Mouse (Mus musculus) liver, postnatal 0 days (tissue): ENCODE results near the gene Astn2. TPM values are rescaled to one million over a fixed set of nuclear protein-coding genes. Genes with fewer than 3 reads are reported as not detected.

ENCODE experiments used
- ATAC-seq: fragments of 200-750 bp; cut with Nextera tagmentation; 2 replicates; pipeline ENCODE4 v1.8.0; 2017; ENCODE audit warnings: mild to moderate bottlenecking, moderate library complexity
- DNase-seq: peaks from one replicate; pipeline ENCODE4 v3.0.0-alpha.2; 2016
- H3K27ac ChIP-seq: fragments of 300-500 bp; sonication (generic); 2 replicates; pipeline ENCODE4 v1.5.1; 2014; ENCODE audit warnings: antibody characterized with exemption, moderate library complexity, mild to moderate bottlenecking, low read depth
- H3K27me3 ChIP-seq: fragments of 300-500 bp; sonication (generic); 2 replicates; pipeline ENCODE4 v1.6.1; 2014; ENCODE audit warnings: low read length, control low read depth, mixed read lengths; ENCODE audit not compliant: insufficient read depth
- H3K36me3 ChIP-seq: fragments of 300-500 bp; sonication (generic); replicated peaks from 2 replicates; pipeline ENCODE4 v1.6.1; 2014; ENCODE audit warnings: mild to moderate bottlenecking, control low read depth, low read length, moderate library complexity, mixed read lengths; ENCODE audit not compliant: insufficient read depth
- H3K4me1 ChIP-seq: fragments of 300-500 bp; sonication (generic); 2 replicates; pipeline ENCODE4 v1.6.1; 2014; ENCODE audit warnings: antibody characterized with exemption, mild to moderate bottlenecking, control low read depth; ENCODE audit not compliant: insufficient read depth
- H3K4me2 ChIP-seq: fragments of 300-500 bp; sonication (generic); 2 replicates; pipeline ENCODE4 v1.6.1; 2014; ENCODE audit warnings: low read depth, mild to moderate bottlenecking, low read length, moderate library complexity, mixed read lengths
- H3K4me3 ChIP-seq: fragments of 300-500 bp; sonication (generic); 2 replicates; pipeline ENCODE4 v1.5.1; 2014; ENCODE audit warnings: low read depth, low read length
- H3K9ac ChIP-seq: fragments of 300-500 bp; sonication (generic); replicated peaks from 2 replicates; pipeline ENCODE4 v1.6.1; 2014; ENCODE audit warnings: mild to moderate bottlenecking, moderate library complexity
- H3K9me3 ChIP-seq: fragments of 300-500 bp; sonication (generic); 2 replicates; pipeline ENCODE4 v1.6.1; 2016; ENCODE audit warnings: mild to moderate bottlenecking, control low read depth, low read length, mixed read lengths
- CTCF ChIP-seq: sonication (generic); IDR thresholded peaks from 2 replicates; pipeline ENCODE4 v1.5.1; 2016; ENCODE audit warnings: antibody characterized with exemption, low read depth
- EP300 ChIP-seq: IDR thresholded peaks from 2 replicates; pipeline ENCODE4 v1.6.1; 2016; ENCODE audit warnings: antibody characterized with exemption, low read depth, mild to moderate bottlenecking
- WGBS: fragments of 180-500 bp; shearing (Covaris S2); extraction: QIAGEN DNeasy Blood & Tissue Kit; methylation state at CpG from one replicate; pipeline ENCODE4 v1.1.7; 2014; ENCODE audit not compliant: insufficient replicate concordance; 5-methylcytosine and 5-hydroxymethylcytosine counted together
- polyA plus RNA-seq: library from polyadenylated mRNA; unstranded; fragments of >200 nt; fragmentation: Nextera tagmentation; extraction: Ambion mirVana; gene quantifications from 2 replicates; pipeline ENCODE4 v1.2.1, GENCODE M21; 2015

The Astn2 gene
- polyA plus RNA-seq, 1 experiment from 2014 or later: 0.02 TPM

DNA sequence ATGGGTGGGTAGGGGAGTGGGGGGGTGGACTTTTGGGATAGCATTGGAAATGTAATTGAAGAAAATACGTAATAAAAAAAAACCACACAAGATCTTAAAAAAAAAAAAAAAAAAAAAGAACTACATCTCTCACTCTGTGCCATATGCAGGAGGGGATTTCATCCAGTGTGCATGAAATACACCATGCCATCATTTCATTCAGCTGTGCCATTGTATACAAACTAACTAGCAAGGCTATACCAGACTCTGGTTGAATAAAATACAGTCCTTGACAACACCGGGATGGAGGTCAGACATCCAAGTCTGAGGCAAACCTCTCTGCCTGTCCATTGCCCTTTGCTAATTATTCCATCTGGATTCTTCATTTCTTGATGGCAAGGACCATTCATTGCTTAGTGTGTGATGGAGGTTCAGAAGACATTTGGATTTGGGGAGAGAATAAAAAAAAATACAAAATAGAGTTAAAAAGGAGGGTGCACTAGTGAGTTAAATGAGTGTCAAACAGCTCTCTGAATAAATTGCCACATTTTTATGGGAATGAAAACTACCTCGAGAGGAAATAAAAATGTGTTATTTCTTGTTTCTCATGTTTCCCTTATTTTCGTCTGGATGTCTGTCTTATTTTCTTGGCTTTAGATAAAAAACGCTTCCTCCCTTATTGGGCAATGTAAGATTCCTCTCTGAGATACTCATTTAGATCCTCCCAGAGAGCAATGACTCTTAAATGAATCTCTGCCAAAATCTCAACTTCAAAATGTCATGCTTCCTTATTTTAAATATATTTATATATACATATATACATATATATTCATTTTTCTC lies 445.8 kb downstream of the Astn2 start:
- WGBS: 70% methylated on average over 5 of the region's 5 CpGs
- TF ChIP-seq EP300: no peak
- no peak for TF ChIP-seq CTCF
- Histone ChIP-seq H3K9me3 (no peaks in the 10 kb centered on the region), H3K27me3 (no peaks in the 10 kb centered on the region), H3K4me2 (no peak overlapping the region), H3K36me3 (no peaks in the 10 kb centered on the region), H3K4me3 (no peak overlapping the region), H3K9ac (no peak overlapping the region), H3K27ac (no peak overlapping the region), H3K4me1 (no peaks in the 10 kb centered on the region)
- no peak for DNase-seq
- no peak for ATAC-seq

DNA sequence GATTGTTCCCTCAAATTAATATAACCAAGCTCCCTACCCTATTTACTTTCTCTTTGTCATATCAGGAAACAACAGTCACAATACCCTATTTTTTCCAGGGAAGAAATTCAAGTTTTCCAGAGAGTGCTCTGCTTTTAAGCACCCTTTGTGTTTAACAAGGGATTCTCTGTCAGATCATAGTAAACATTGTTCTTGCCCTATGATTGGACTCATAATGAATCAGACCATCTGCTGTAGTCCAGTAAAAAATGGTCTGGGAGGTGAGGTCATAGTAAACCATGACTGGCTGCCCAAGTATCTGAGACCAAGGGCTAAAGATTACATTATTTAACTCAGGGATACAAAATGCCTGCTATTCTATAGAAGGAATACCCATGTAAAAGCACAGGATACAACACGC lies 452.5 kb downstream of the Astn2 start:
- Histone ChIP-seq H3K9me3 (no peaks in the 10 kb centered on the region), H3K27ac (no peak overlapping the region), H3K4me1 (no peaks in the 10 kb centered on the region), H3K36me3 (no peaks in the 10 kb centered on the region), H3K4me2 (no peak overlapping the region), H3K9ac (no peak overlapping the region), H3K27me3 (no peaks in the 10 kb centered on the region), H3K4me3 (no peak overlapping the region)
- TF ChIP-seq EP300: no peak
- TF ChIP-seq CTCF: no peak
- ATAC-seq: no peak
- 72% methylated on average over 1 of the region's 1 CpGs for WGBS
- no peak for DNase-seq

DNA sequence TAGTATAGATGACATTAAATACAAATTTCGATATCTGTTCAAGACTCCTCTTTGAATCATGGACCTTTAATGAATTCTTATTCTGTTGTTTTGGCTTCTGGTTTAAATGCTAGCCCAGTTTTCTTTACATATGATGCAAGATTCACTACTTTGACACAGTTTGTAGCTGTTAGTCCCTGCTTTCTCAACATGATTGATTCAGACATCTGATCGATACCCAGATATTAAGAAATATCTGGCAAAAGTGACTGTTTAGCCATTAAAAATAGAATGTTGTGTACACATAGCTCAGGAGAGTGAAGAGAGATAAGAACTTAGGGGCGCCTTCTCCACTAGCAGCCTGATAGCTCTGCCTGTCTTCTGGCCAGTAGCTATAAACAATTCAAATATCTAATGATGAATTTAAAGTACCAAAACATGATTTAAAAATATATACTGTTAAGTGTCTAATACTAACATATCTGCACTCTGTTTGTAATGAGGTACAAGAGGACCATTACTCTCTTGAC lies 457.2 kb downstream of the Astn2 start:
- no peaks in the 10 kb centered on the region for H3K4me1 ChIP-seq
- H3K4me2 ChIP-seq: no peak overlapping the region
- H3K36me3 ChIP-seq: no peaks in the 10 kb centered on the region
- H3K9ac ChIP-seq: no peak overlapping the region
- 70% methylated on average over 3 of the region's 3 CpGs for WGBS
- no peak overlapping the region for H3K4me3 ChIP-seq
- TF ChIP-seq EP300 (no peak), CTCF (no peak)
- H3K9me3 ChIP-seq: no peaks in the 10 kb centered on the region
- no peaks in the 10 kb centered on the region for H3K27me3 ChIP-seq
- ATAC-seq (no peak), DNase-seq (no peak)
- no peak overlapping the region for H3K27ac ChIP-seq

DNA sequence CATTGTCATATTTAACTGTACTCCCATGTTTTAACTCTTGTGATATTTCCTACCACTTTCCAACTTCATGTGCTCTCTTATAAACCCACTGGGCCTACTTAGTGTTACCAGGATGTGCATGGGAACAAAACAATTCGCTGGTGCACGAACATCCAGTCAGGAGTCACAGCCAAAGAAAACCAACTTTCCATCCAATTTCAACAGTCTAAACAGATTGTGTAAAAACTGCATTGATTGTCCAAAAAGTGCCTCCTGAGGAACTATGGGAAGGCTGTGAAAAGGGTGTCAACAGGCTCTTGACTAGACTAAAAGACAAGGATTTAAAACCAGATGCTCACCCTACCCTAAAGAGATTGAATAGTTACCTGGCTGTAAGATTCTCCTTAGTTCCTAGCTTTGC lies 458.4 kb downstream of the Astn2 start:
- Histone ChIP-seq H3K9me3 (no peaks in the 10 kb centered on the region), H3K4me1 (no peaks in the 10 kb centered on the region), H3K36me3 (no peaks in the 10 kb centered on the region), H3K27me3 (no peaks in the 10 kb centered on the region), H3K4me2 (no peak overlapping the region), H3K27ac (no peak overlapping the region), H3K9ac (no peak overlapping the region), H3K4me3 (no peak overlapping the region)
- ATAC-seq (no peak), DNase-seq (no peak)
- TF ChIP-seq EP300 (no peak), CTCF (no peak)
- 61% methylated on average over 2 of the region's 2 CpGs for WGBS

DNA sequence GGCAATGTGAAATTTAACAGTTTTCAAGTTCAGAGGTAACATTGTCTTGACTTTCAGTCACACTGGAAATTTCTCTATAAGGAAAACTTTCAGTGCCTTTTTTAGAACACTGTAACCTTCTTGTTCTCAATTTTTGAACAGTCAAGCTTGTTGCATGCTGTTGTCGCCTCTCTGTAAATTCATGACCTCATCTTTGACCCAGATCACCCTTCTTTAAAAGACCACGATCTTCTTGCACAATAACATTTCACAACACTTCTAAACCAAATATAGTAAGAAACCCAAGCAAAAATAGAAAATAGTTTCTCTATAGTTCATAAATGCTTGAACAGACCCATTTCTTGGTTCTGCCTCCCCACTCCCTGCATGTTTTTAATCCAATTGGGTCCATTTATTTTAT lies 473.5 kb downstream of the Astn2 start:
- no peaks in the 10 kb centered on the region for H3K27me3 ChIP-seq
- DNase-seq: no peak
- H3K9me3 ChIP-seq: no peaks in the 10 kb centered on the region
- ATAC-seq: 0 out of 2 replicates have a peak, but pooled peaks have one; percentile 29
- 32% methylated on average over 2 of the region's 2 CpGs for WGBS
- TF ChIP-seq CTCF (no peak), EP300 (no peak)
- no peak overlapping the region for H3K9ac ChIP-seq
- no peak overlapping the region for H3K27ac ChIP-seq
- H3K4me1 ChIP-seq: no peaks in the 10 kb centered on the region
- no peaks in the 10 kb centered on the region for H3K36me3 ChIP-seq
- no peak overlapping the region for H3K4me3 ChIP-seq
- H3K4me2 ChIP-seq: no peak overlapping the region

DNA sequence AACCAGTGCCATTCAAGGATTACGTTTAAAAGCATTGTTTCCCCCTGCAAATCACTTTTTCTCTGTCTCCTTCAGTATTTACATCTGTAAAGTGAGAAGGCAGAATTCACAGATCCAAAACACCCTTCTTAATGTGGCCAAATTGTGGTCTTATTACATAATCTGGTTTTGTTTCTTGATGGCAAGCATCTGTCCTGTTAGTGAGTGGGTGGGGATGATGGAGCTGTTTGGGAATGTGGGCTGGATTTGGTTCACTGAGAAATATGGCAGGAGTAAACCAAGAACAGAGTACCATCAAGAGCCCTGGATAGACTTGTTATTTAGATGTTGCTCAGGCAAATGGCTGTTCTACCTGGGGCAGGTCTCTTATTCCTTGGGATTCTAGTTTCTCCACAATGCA lies 484.1 kb downstream of the Astn2 start:
- TF ChIP-seq CTCF: no peak
- TF ChIP-seq EP300: no peak
- Histone ChIP-seq H3K4me3 (no peak overlapping the region), H3K4me1 (no peaks in the 10 kb centered on the region), H3K27me3 (no peaks in the 10 kb centered on the region), H3K27ac (no peak overlapping the region), H3K9me3 (no peaks in the 10 kb centered on the region), H3K36me3 (no peaks in the 10 kb centered on the region), H3K4me2 (no peak overlapping the region), H3K9ac (no peak overlapping the region)
- WGBS: 64% methylated on average over 1 of the region's 1 CpGs
- ATAC-seq (no peak), DNase-seq (no peak)
